Mouse (Mus musculus) CH12.LX (cell line): ENCODE measurements around the gene Fcrl1. TPM values are rescaled to one million over a fixed set of nuclear protein-coding genes. Genes with fewer than 3 reads are reported as not detected.

Experiments used
- DNase-seq: peaks from one replicate; pipeline ENCODE4 v3.0.0-alpha.2; 2013; ENCODE audit errors: extremely low read depth
- H3K27ac ChIP-seq: 2 replicates; pipeline ENCODE4 v1.5.1; 2012; ENCODE audit warnings: low read depth, mild to moderate bottlenecking, control low read depth, moderate library complexity; ENCODE audit not compliant: insufficient read depth
- H3K27me3 ChIP-seq: replicated peaks from 2 replicates; pipeline ENCODE3; 2012; ENCODE audit warnings: inconsistent platforms
- H3K36me3 ChIP-seq, 2 experiments: replicated peaks in 1 of 2; 2 replicates each; pipeline versions ENCODE3 to v1.6.1; 2012; ENCODE audit warnings: inconsistent platforms in 1 of 2, low read length in 1 of 2, mild to moderate bottlenecking in 1 of 2, mixed read lengths in 1 of 2, moderate library complexity in 1 of 2; ENCODE audit not compliant: control insufficient read depth in 1 of 2, insufficient read depth in 1 of 2
- H3K4me1 ChIP-seq, 2 experiments: 2 replicates each; pipeline ENCODE4 v1.6.1; 2012; ENCODE audit warnings: inconsistent platforms in 1 of 2, moderate library complexity in 1 of 2; ENCODE audit not compliant: insufficient read depth in 2 of 2, control insufficient read depth in 1 of 2
- H3K4me2 ChIP-seq: 2 replicates; pipeline ENCODE4 v1.6.1; 2012; ENCODE audit warnings: low read depth, mild to moderate bottlenecking, control low read depth; ENCODE audit not compliant: poor library complexity, insufficient read depth, severe bottlenecking
- H3K4me3 ChIP-seq, 3 experiments: fragments of 150-350 bp in 1 of 3; sonication (generic) in 1 of 3; replicated peaks in 1 of 3; 2 replicates each; pipeline versions ENCODE3 to v1.5.1; 2011 to 2012; ENCODE audit warnings: low read depth in 2 of 3, low read length in 2 of 3, mild to moderate bottlenecking in 2 of 3, moderate library complexity in 2 of 3, control low read depth in 1 of 3, improper control_type of control experiment in 1 of 3, inconsistent platforms in 1 of 3, mixed read lengths in 1 of 3; ENCODE audit not compliant: poor library complexity in 1 of 3
- H3K79me2 ChIP-seq: replicated peaks from 2 replicates; pipeline ENCODE4 v1.6.1; 2012; ENCODE audit warnings: mild to moderate bottlenecking, moderate library complexity; ENCODE audit not compliant: control insufficient read depth, poor library complexity, insufficient read depth, severe bottlenecking; ENCODE audit errors: extremely low read depth
- H3K9ac ChIP-seq: 2 replicates; pipeline ENCODE4 v1.6.1; 2012; ENCODE audit warnings: low read depth, mild to moderate bottlenecking, control low read depth, moderate library complexity; ENCODE audit not compliant: insufficient read depth
- H3K9me3 ChIP-seq: replicated peaks from 2 replicates; pipeline ENCODE3; 2012; ENCODE audit warnings: low read length, inconsistent platforms, mixed read lengths
- CHD1 ChIP-seq: IDR thresholded peaks from 2 replicates; pipeline ENCODE4 v1.6.1; 2012; ENCODE audit warnings: low read depth, low read length, improper control_type of control experiment, inconsistent platforms
- CTCF ChIP-seq, 2 experiments: IDR thresholded peaks in 1 of 2; conservative IDR thresholded peaks in 1 of 2; 2 replicates each; pipeline ENCODE4 v1.5.1; 2011 to 2012; ENCODE audit warnings: low read depth in 2 of 2, low read length in 2 of 2, improper control_type of control experiment in 1 of 2, inconsistent platforms in 1 of 2, mild to moderate bottlenecking in 1 of 2, moderate library complexity in 1 of 2
- ELF1 ChIP-seq: IDR thresholded peaks from 2 replicates; pipeline ENCODE4 v1.6.1; 2014; ENCODE audit warnings: low read depth, mild to moderate bottlenecking, inconsistent platforms, low read length, improper control_type of control experiment
- GABPA ChIP-seq: IDR thresholded peaks from 2 replicates; pipeline ENCODE4 v1.6.1; 2012; ENCODE audit warnings: low read depth, low read length, improper control_type of control experiment, inconsistent platforms; ENCODE audit not compliant: insufficient replicate concordance
- HCFC1 ChIP-seq: IDR thresholded peaks from 2 replicates; pipeline ENCODE4 v1.6.1; 2012; ENCODE audit warnings: low read depth, mild to moderate bottlenecking, inconsistent platforms, low read length, improper control_type of control experiment
- IRF4 ChIP-seq: IDR thresholded peaks from 2 replicates; pipeline ENCODE4 v1.6.1; 2014; ENCODE audit warnings: low read depth, mild to moderate bottlenecking, inconsistent platforms, low read length, improper control_type of control experiment
- JUND ChIP-seq: conservative IDR thresholded peaks from 2 replicates; pipeline ENCODE4 v1.6.1; 2011; ENCODE audit warnings: low read depth, low read length, improper control_type of control experiment
- KAT2A ChIP-seq: IDR thresholded peaks from 2 replicates; pipeline ENCODE4 v1.6.1; 2012; ENCODE audit warnings: low read length, improper control_type of control experiment, inconsistent platforms; ENCODE audit not compliant: insufficient replicate concordance
- MAFK ChIP-seq: IDR thresholded peaks from 2 replicates; pipeline ENCODE4 v1.6.1; 2011; ENCODE audit warnings: low read length, improper control_type of control experiment; ENCODE audit not compliant: insufficient replicate concordance
- MAX ChIP-seq: IDR thresholded peaks from 2 replicates; pipeline ENCODE4 v1.6.1; 2011; ENCODE audit warnings: low read length, improper control_type of control experiment
- MAZ ChIP-seq: IDR thresholded peaks from 2 replicates; pipeline ENCODE4 v1.6.1; 2012; ENCODE audit warnings: low read depth, mild to moderate bottlenecking, inconsistent platforms, low read length, improper control_type of control experiment, moderate library complexity
- MEF2A ChIP-seq: IDR thresholded peaks from 2 replicates; pipeline ENCODE4 v1.6.1; 2014; ENCODE audit warnings: low read depth, mild to moderate bottlenecking, inconsistent platforms, low read length, improper control_type of control experiment, borderline replicate concordance
- MXI1 ChIP-seq: IDR thresholded peaks from 2 replicates; pipeline ENCODE4 v1.6.1; 2011; ENCODE audit warnings: mild to moderate bottlenecking, low read depth, low read length, improper control_type of control experiment
- PAX5 ChIP-seq: IDR thresholded peaks from 2 replicates; pipeline ENCODE4 v1.6.1; 2012; ENCODE audit warnings: low read length, inconsistent platforms, mixed read lengths
- POLR2A ChIP-seq: IDR thresholded peaks from 2 replicates; pipeline ENCODE4 v1.6.1; 2011; ENCODE audit warnings: low read depth, mild to moderate bottlenecking, improper control_type of control experiment, low read length
- RAD21 ChIP-seq: IDR thresholded peaks from 2 replicates; pipeline ENCODE4 v1.6.1; 2011; ENCODE audit warnings: low read depth, mild to moderate bottlenecking, low read length, improper control_type of control experiment, moderate library complexity
- RCOR1 ChIP-seq: conservative IDR thresholded peaks from 2 replicates; pipeline ENCODE4 v1.6.1; 2012; ENCODE audit warnings: low read depth, mild to moderate bottlenecking, inconsistent platforms, low read length, improper control_type of control experiment
- SIN3A ChIP-seq: IDR thresholded peaks from 2 replicates; pipeline ENCODE4 v1.6.1; 2012; ENCODE audit warnings: low read length, improper control_type of control experiment, inconsistent platforms
- SMC3 ChIP-seq: IDR thresholded peaks from 2 replicates; pipeline ENCODE4 v1.6.1; 2011; ENCODE audit warnings: low read depth, low read length, improper control_type of control experiment
- UBTF ChIP-seq: IDR thresholded peaks from 2 replicates; pipeline ENCODE4 v1.6.1; 2012; ENCODE audit warnings: low read depth, mild to moderate bottlenecking, inconsistent platforms, low read length, improper control_type of control experiment, moderate library complexity
- USF1 ChIP-seq: IDR thresholded peaks from 2 replicates; pipeline ENCODE4 v1.6.1; 2014; ENCODE audit warnings: low read depth, mild to moderate bottlenecking, inconsistent platforms, low read length, improper control_type of control experiment
- USF2 ChIP-seq: conservative IDR thresholded peaks from 2 replicates; pipeline ENCODE4 v1.6.1; 2011; ENCODE audit warnings: low read depth, low read length, improper control_type of control experiment
- ZC3H11A ChIP-seq: IDR thresholded peaks from 2 replicates; pipeline ENCODE4 v1.6.1; 2012; ENCODE audit warnings: low read depth, mild to moderate bottlenecking, inconsistent platforms, low read length, improper control_type of control experiment
- ZKSCAN1 ChIP-seq: IDR thresholded peaks from 2 replicates; pipeline ENCODE4 v1.6.1; 2012; ENCODE audit warnings: low read depth, inconsistent platforms, low read length, improper control_type of control experiment, borderline replicate concordance
- ZMIZ1 ChIP-seq: IDR thresholded peaks from 2 replicates; pipeline ENCODE4 v1.6.1; 2012; ENCODE audit warnings: low read depth, mild to moderate bottlenecking, inconsistent platforms, low read length, improper control_type of control experiment
- ZNF384 ChIP-seq: IDR thresholded peaks from 2 replicates; pipeline ENCODE4 v1.6.1; 2012; ENCODE audit warnings: low read depth, low read length, improper control_type of control experiment, inconsistent platforms
- dilution Hi-C: fragments of 300-500 bp; cut with MboI; formaldehyde crosslinking; loops from 2 replicates; pipeline ENCODE4 v1.14.3; 2020; ENCODE audit warnings: low sequenced_read_pairs; ENCODE audit not compliant: extremely low pct_unique_long_range_greater_than_20kb, extremely low pct_ligation_motif_present
- in situ Hi-C: fragments of 300-500 bp; cut with MboI; formaldehyde crosslinking; loops from 3 replicates; pipeline ENCODE4 v1.14.3; 2019; ENCODE audit warnings: low sequenced_read_pairs, low pct_ligation_motif_present, low pct_unique_long_range_greater_than_20kb, mixed read lengths
- polyA plus RNA-seq: library from polyadenylated mRNA; unstranded; fragments of >175 nt; gene quantifications from 2 replicates; pipeline ENCODE4 v1.2.1, GENCODE M21; 2012; ENCODE audit warnings: low read depth; ENCODE audit not compliant: insufficient read length
- total RNA-seq, 2 experiments: library from RNA; depleted of rRNA; stranded (reverse); fragments of 300-350 nt in 1 of 2; fragments of >200 nt in 1 of 2; gene quantifications; 2 replicates each; pipeline ENCODE4 v1.2.3; 2012 to 2014

The Fcrl1 gene
- total and polyA plus RNA-seq, 3 experiments, result 20.6 to 50.1 (median 45.2) TPM

- no peak for DNase-seq
- no peak within 1 kb of the TSS for H3K4me2 ChIP-seq
- dilution Hi-C loops (no loop called here), in situ Hi-C loops (no loop called here)
- H3K27ac ChIP-seq, result no peak within 1 kb of the TSS
- H3K27me3 ChIP-seq, result no peaks in the 10 kb centered on the region
- no peaks in the 10 kb centered on the region for H3K9me3 ChIP-seq
- TF ChIP-seq MAZ (no peak), HCFC1 (no peak), MAX (no peak), IRF4 (no peak), KAT2A (no peak), GABPA (no peak), USF2 (no peak), UBTF (no peak), CTCF (conservative IDR thresholded peaks at IDR 0.05 in 1 of 2, IDR thresholded peaks at IDR 0.05 in 1 of 2; ENCODE audit: low read depth in 2 of 2, low read length in 2 of 2) (no peak), CHD1 (no peak), RAD21 (no peak)
- H3K79me2 ChIP-seq, result no peaks in the 10 kb centered on the region
- peaks cover 13 to 42% of the 10 kb centered on the region in 2 experiments for H3K4me1 ChIP-seq
- H3K9ac ChIP-seq, result no peak within 1 kb of the TSS
- no peaks in the 10 kb centered on the region for H3K36me3 ChIP-seq
- H3K4me3 ChIP-seq, result no peak within 1 kb of the TSS
These were observed 18.6 kb upstream of the Fcrl1 start, which contains the start of gene Cd5l for GRCm38 (mm10) chr3:87357581-87357980. Gene Cd5l, plus strand, starts transcription at chr3:87357881.

DNA sequence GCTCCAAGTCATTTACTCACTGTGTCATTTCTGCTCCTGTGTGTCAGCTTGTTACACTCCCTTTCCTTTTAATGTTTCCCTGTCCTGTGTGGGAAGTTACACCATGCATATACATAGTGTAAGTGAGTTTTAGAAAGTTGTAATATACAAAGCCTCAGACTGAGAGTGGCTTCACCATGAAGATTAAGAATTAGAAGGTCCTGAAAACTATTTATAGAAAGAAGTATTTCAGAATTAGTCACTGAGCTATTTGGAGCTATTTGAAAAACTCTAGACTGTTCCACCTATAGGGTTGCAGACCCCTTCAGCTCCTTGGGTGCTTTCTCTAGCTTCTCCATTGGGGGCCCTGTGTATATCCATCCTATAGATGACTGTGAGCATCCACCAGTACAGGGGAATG lies 17.0 kb upstream of the Fcrl1 start:
- no peaks in the 10 kb centered on the region for H3K79me2 ChIP-seq
- H3K36me3 ChIP-seq, result no peaks in the 10 kb centered on the region
- peaks cover 13 to 48% of the 10 kb centered on the region in 2 experiments for H3K4me1 ChIP-seq
- no peaks in the 10 kb centered on the region for H3K9me3 ChIP-seq
- DNase-seq, result no peak
- no peak overlapping the region for H3K4me3 ChIP-seq
- 0 out of 2 replicates have a peak, but pooled peaks have one; percentile 32 for TF ChIP-seq JUND
- no peak for TF ChIP-seq SMC3
- TF ChIP-seq MEF2A, result peak; percentile 78; the same call in 1 of the 2 replicates
- TF ChIP-seq IRF4, result peak; percentile 51; the same call in 1 of the 2 replicates
- TF ChIP-seq, all 38 proteins: peak for 3
- Histone ChIP-seq H3K27me3 (no peaks in the 10 kb centered on the region), H3K9ac (no peak overlapping the region), H3K27ac (no peak overlapping the region), H3K4me2 (no peak overlapping the region)
- in situ Hi-C loops, result no loop called here
- dilution Hi-C loops, result no loop called here

- in situ Hi-C loops (no loop called here), dilution Hi-C loops (no loop called here)
- Histone ChIP-seq H3K9ac (no peak overlapping the region), H3K9me3 (no peaks in the 10 kb centered on the region), H3K4me1 (peaks cover 13 to 48% of the 10 kb centered on the region in 2 experiments), H3K4me2 (no peak overlapping the region), H3K36me3 (no peaks in the 10 kb centered on the region), H3K27ac (no peak overlapping the region), H3K27me3 (no peaks in the 10 kb centered on the region), H3K4me3 (no peak overlapping the region), H3K79me2 (no peaks in the 10 kb centered on the region)
- no peak for DNase-seq
- TF ChIP-seq SMC3 (peak; percentile 68), ZC3H11A (no peak), USF1 (no peak), RAD21 (peak; percentile 66), ZKSCAN1 (no peak), ZNF384 (no peak), MAFK (no peak), POLR2A (no peak), CTCF (conservative IDR thresholded peaks at IDR 0.05 in 1 of 2, IDR thresholded peaks at IDR 0.05 in 1 of 2; ENCODE audit: low read depth in 2 of 2, low read length in 2 of 2) (peak in 1 of 2 experiments; percentile 70; a peak in 2 of 4 replicates), ZMIZ1 (no peak), ELF1 (no peak), MEF2A (peak; percentile 66; the same call in 1 of the 2 replicates), JUND (no peak), USF2 (no peak), RCOR1 (no peak), MXI1 (no peak), PAX5 (no peak), MAZ (no peak), SIN3A (no peak)
These were observed 15.7 kb upstream of the Fcrl1 start for GRCm38 (mm10) chr3:87360466-87360865.
